Mouse (Mus musculus): ENCODE results near the gene Agbl4.

- TF ChIP-seq CTCF (IDR thresholded peaks at IDR 0.05; ENCODE audit: low read depth, low read length) = no peak
- TF ChIP-seq POLR2A (IDR thresholded peaks at IDR 0.05; ENCODE audit: extremely low read depth, insufficient read depth, low read length) = no peak
Observed at GRCm38 (mm10) chr4:110832776-110833175, 435.3 kb downstream of the Agbl4 start.

All from liver, adult 2 months (tissue).